Mouse (Mus musculus) G1E (cell line): ENCODE data around the gene Msln. TPM values are rescaled to one million over a fixed set of nuclear protein-coding genes. Genes with fewer than 3 reads are reported as not detected.
A peak's percentile ranks its signal among the peaks of the same experiment; 100 is the strongest.

Experiments
- ATAC-seq: 2 replicates; pipeline ENCODE4 v1.8.0; 2016; ENCODE audit warnings: mild to moderate bottlenecking; ENCODE audit not compliant: insufficient number of reproducible peaks, poor library complexity, low FRiP score, severe bottlenecking; ENCODE audit errors: extremely low read depth
- DNase-seq: peaks from one replicate; pipeline ENCODE4 v3.0.0; 2012; ENCODE audit warnings: low spot score
- H3K27me3 ChIP-seq: 2 replicates; pipeline ENCODE4 v1.6.1; 2012; ENCODE audit warnings: mild to moderate bottlenecking, low read length, inconsistent platforms; ENCODE audit not compliant: insufficient read depth
- H3K36me3 ChIP-seq: replicated peaks from 2 replicates; pipeline ENCODE3; 2012; ENCODE audit warnings: mild to moderate bottlenecking, inconsistent platforms
- H3K4me1 ChIP-seq: 2 replicates; pipeline ENCODE4 v1.6.1; 2012; ENCODE audit warnings: low read depth, low read length, inconsistent platforms, mixed read lengths; ENCODE audit not compliant: insufficient read depth
- H3K4me3 ChIP-seq: 2 replicates; pipeline ENCODE4 v1.5.1; 2012; ENCODE audit warnings: low read depth, mild to moderate bottlenecking, inconsistent platforms, low read length, moderate library complexity, mixed read lengths
- H3K9me3 ChIP-seq: replicated peaks from 2 replicates; pipeline ENCODE4 v1.6.1; 2012; ENCODE audit warnings: inconsistent platforms
- CTCF ChIP-seq: IDR thresholded peaks from 2 replicates; pipeline ENCODE4 v1.5.1; 2012; ENCODE audit warnings: low read depth, low read length, inconsistent platforms, mixed read lengths
- GATA1 ChIP-seq: IDR thresholded peaks from 2 replicates; pipeline ENCODE4 v1.6.1; 2012; ENCODE audit warnings: borderline replicate concordance, low read length, inconsistent platforms, mixed read lengths
- GATA2 ChIP-seq: IDR thresholded peaks from 2 replicates; pipeline ENCODE4 v1.6.1; 2012; ENCODE audit warnings: low read depth, low read length, inconsistent platforms, borderline replicate concordance
- POLR2AphosphoS5 ChIP-seq: IDR thresholded peaks from 2 replicates; pipeline ENCODE4 v1.6.1; 2012; ENCODE audit warnings: low read depth, low read length, inconsistent platforms; ENCODE audit not compliant: insufficient replicate concordance
- TAL1 ChIP-seq: conservative IDR thresholded peaks from 2 replicates; pipeline ENCODE4 v1.6.1; 2012; ENCODE audit warnings: low read depth, low read length, inconsistent platforms, mixed read lengths
- polyA plus RNA-seq: library from polyadenylated mRNA; stranded (reverse); fragments of >175 nt; gene quantifications from 2 replicates; pipeline ENCODE4 v1.2.3, GENCODE M21; 2012
- total RNA-seq, 2 experiments: library from RNA; stranded (forward) in 1 of 2; stranded (reverse) in 1 of 2; fragments of 200-1000 nt in 1 of 2; fragments of >200 nt in 1 of 2; fragmentation: Nextera tagmentation in 1 of 2; gene quantifications; 2 replicates each; pipeline ENCODE4 v1.2.3; 2014 to 2017

Gene Msln
- total and polyA plus RNA-seq, 3 experiments: 0.55 TPM; not detected in 2

GRCm38 (mm10) chr17:25709994-25710393 lies 44.2 kb downstream of the Msln start:
- ATAC-seq: no peak
- Histone ChIP-seq H3K4me1 (no peaks in the 10 kb centered on the region), H3K9me3 (no peaks in the 10 kb centered on the region), H3K27me3 (peaks cover 21% of the 10 kb centered on the region), H3K4me3 (no peak overlapping the region), H3K36me3 (no peaks in the 10 kb centered on the region)
- TF ChIP-seq POLR2AphosphoS5 (no peak), GATA2 (no peak), GATA1 (no peak), CTCF (no peak), TAL1 (no peak)
- DNase-seq: no peak

GRCm38 (mm10) chr17:25700863-25701496 lies 53.2 kb downstream of the Msln start:
- H3K36me3 ChIP-seq: no peaks in the 10 kb centered on the region

More at GRCm38 (mm10) chr17:25700863-25701496, 53.2 kb downstream of the Msln start:
- H3K4me1 ChIP-seq: no peaks in the 10 kb centered on the region
- no peak overlapping the region for H3K4me3 ChIP-seq
- no peak for ATAC-seq
- TF ChIP-seq GATA1 (no peak), CTCF (0 out of 2 replicates have a peak, but pooled peaks have one; percentile 28), TAL1 (no peak)
- peaks cover 13% of the 10 kb centered on the region; the same call in 1 of the 2 replicates for H3K27me3 ChIP-seq
- no peak for DNase-seq
- H3K9me3 ChIP-seq: no peaks in the 10 kb centered on the region

Other genes starting within 250 kb of the Msln start
Only the 20 nearest of the 28 such genes appear.
- not detected in 2 replicates for gene Gng13, start 37.2 kb downstream of the Msln start, total RNA-seq (2014; fragmentation: Nextera tagmentation)
- gene Gng13, start 37.2 kb downstream of the Msln start, total RNA-seq (2017): 0.16 TPM in 1 of 2 replicates, not detected in the other
- not detected in 2 replicates for gene Gng13, start 37.2 kb downstream of the Msln start, polyA plus RNA-seq
- 7.3 and 17.7 TPM in 2 replicates for gene Chtf18, start 27.0 kb downstream of the Msln start, total RNA-seq (2014; fragmentation: Nextera tagmentation)
- 24.4 and 26.2 TPM in 2 replicates for gene Chtf18, start 27.0 kb downstream of the Msln start, total RNA-seq (2017)
- gene Chtf18, start 27.0 kb downstream of the Msln start, polyA plus RNA-seq: 80.9 and 89.1 TPM in 2 replicates
- gene Rpusd1, start 26.7 kb downstream of the Msln start, total RNA-seq (2014; fragmentation: Nextera tagmentation): 7.5 and 7.8 TPM in 2 replicates
- gene Rpusd1, start 26.7 kb downstream of the Msln start, total RNA-seq (2017): 3.6 and 4.2 TPM in 2 replicates
- gene Rpusd1, start 26.7 kb downstream of the Msln start, polyA plus RNA-seq: 28.2 and 30.1 TPM in 2 replicates
- gene Mslnl, start 18.3 kb downstream of the Msln start, total RNA-seq (2014; fragmentation: Nextera tagmentation): not detected in 2 replicates
- gene Mslnl, start 18.3 kb downstream of the Msln start, total RNA-seq (2017): not detected in 2 replicates
- not detected in 2 replicates for gene Mslnl, start 18.3 kb downstream of the Msln start, polyA plus RNA-seq
- gene Narfl, start 19.4 kb upstream of the Msln start, total RNA-seq (2014; fragmentation: Nextera tagmentation): 11.7 and 22.3 TPM in 2 replicates
- 28.4 and 29.2 TPM in 2 replicates for gene Narfl, start 19.4 kb upstream of the Msln start, total RNA-seq (2017)
- 17.6 and 18.8 TPM in 2 replicates for gene Narfl, start 19.4 kb upstream of the Msln start, polyA plus RNA-seq
- 7.0 and 11.7 TPM in 2 replicates for gene Haghl, start 31.3 kb upstream of the Msln start, total RNA-seq (2014; fragmentation: Nextera tagmentation)
- gene Haghl, start 31.3 kb upstream of the Msln start, total RNA-seq (2017): 15.5 and 17.1 TPM in 2 replicates
- gene Haghl, start 31.3 kb upstream of the Msln start, polyA plus RNA-seq: 15.4 and 17.1 TPM in 2 replicates
- not detected in 2 replicates for gene Ccdc78, start 32.2 kb upstream of the Msln start, total RNA-seq (2014; fragmentation: Nextera tagmentation)
- 0.06 and 0.22 TPM in 2 replicates for gene Ccdc78, start 32.2 kb upstream of the Msln start, total RNA-seq (2017)
- 0.05 TPM in 1 of 2 replicates, not detected in the other for gene Ccdc78, start 32.2 kb upstream of the Msln start, polyA plus RNA-seq
- gene Fam173a, start 38.5 kb upstream of the Msln start, total RNA-seq (2014; fragmentation: Nextera tagmentation): 24.1 and 24.8 TPM in 2 replicates
- 45.1 and 50.5 TPM in 2 replicates for gene Fam173a, start 38.5 kb upstream of the Msln start, total RNA-seq (2017)
- 16.1 and 20.5 TPM in 2 replicates for gene Fam173a, start 38.5 kb upstream of the Msln start, polyA plus RNA-seq
- not detected in 2 replicates for gene AC134908.4, start 41.3 kb upstream of the Msln start, total RNA-seq (2014; fragmentation: Nextera tagmentation)
- not detected in 2 replicates for gene AC134908.4, start 41.3 kb upstream of the Msln start, total RNA-seq (2017)
- not detected in 2 replicates for gene AC134908.4, start 41.3 kb upstream of the Msln start, polyA plus RNA-seq
- 15.3 and 19.7 TPM in 2 replicates for gene Metrn, start 42.8 kb upstream of the Msln start, total RNA-seq (2014; fragmentation: Nextera tagmentation)
- 22.3 and 36.9 TPM in 2 replicates for gene Metrn, start 42.8 kb upstream of the Msln start, total RNA-seq (2017)
- 129 and 172 TPM in 2 replicates for gene Metrn, start 42.8 kb upstream of the Msln start, polyA plus RNA-seq
- gene Fbxl16, start 54.7 kb upstream of the Msln start, total RNA-seq (2014; fragmentation: Nextera tagmentation): not detected in 2 replicates
- 0.05 TPM in 1 of 2 replicates, not detected in the other for gene Fbxl16, start 54.7 kb upstream of the Msln start, total RNA-seq (2017)
- gene Fbxl16, start 54.7 kb upstream of the Msln start, polyA plus RNA-seq: 0.01 and 0.03 TPM in 2 replicates
- 13.8 and 13.9 TPM in 2 replicates for gene Wdr24, start 69.2 kb upstream of the Msln start, total RNA-seq (2014; fragmentation: Nextera tagmentation)
- gene Wdr24, start 69.2 kb upstream of the Msln start, total RNA-seq (2017): 23.5 and 25.8 TPM in 2 replicates
- gene Wdr24, start 69.2 kb upstream of the Msln start, polyA plus RNA-seq: 4.8 and 8.6 TPM in 2 replicates
- gene Jmjd8, start 74.5 kb upstream of the Msln start, total RNA-seq (2014; fragmentation: Nextera tagmentation): 0.90 and 1.9 TPM in 2 replicates
- 1.9 and 2.0 TPM in 2 replicates for gene Jmjd8, start 74.5 kb upstream of the Msln start, total RNA-seq (2017)
- gene Jmjd8, start 74.5 kb upstream of the Msln start, polyA plus RNA-seq: 0.08 and 0.11 TPM in 2 replicates
- gene Stub1, start 79.0 kb upstream of the Msln start, total RNA-seq (2014; fragmentation: Nextera tagmentation): 29.1 and 30.1 TPM in 2 replicates
- gene Stub1, start 79.0 kb upstream of the Msln start, total RNA-seq (2017): 90.8 and 97.3 TPM in 2 replicates
- gene Stub1, start 79.0 kb upstream of the Msln start, polyA plus RNA-seq: 70.9 and 81.7 TPM in 2 replicates
- 4.8 and 5.5 TPM in 2 replicates for gene Rhbdl1, start 82.9 kb upstream of the Msln start, total RNA-seq (2014; fragmentation: Nextera tagmentation)
- 0.87 and 1.4 TPM in 2 replicates for gene Rhbdl1, start 82.9 kb upstream of the Msln start, total RNA-seq (2017)
- 2.7 and 3.1 TPM in 2 replicates for gene Rhbdl1, start 82.9 kb upstream of the Msln start, polyA plus RNA-seq
- gene Gm20683, start 87.4 kb upstream of the Msln start, total RNA-seq (2014; fragmentation: Nextera tagmentation): 1.1 and 2.9 TPM in 2 replicates
- 3.0 and 3.1 TPM in 2 replicates for gene Gm20683, start 87.4 kb upstream of the Msln start, total RNA-seq (2017)
- 9.7 and 12.4 TPM in 2 replicates for gene Gm20683, start 87.4 kb upstream of the Msln start, polyA plus RNA-seq
- 31.2 and 41.2 TPM in 2 replicates for gene Rhot2, start 90.5 kb upstream of the Msln start, total RNA-seq (2014; fragmentation: Nextera tagmentation)
- gene Rhot2, start 90.5 kb upstream of the Msln start, total RNA-seq (2017): 17.7 and 20.0 TPM in 2 replicates
- 142 and 151 TPM in 2 replicates for gene Rhot2, start 90.5 kb upstream of the Msln start, polyA plus RNA-seq
- gene Wdr90, start 107.1 kb upstream of the Msln start, total RNA-seq (2014; fragmentation: Nextera tagmentation): 14.6 and 42.2 TPM in 2 replicates
- 11.8 and 14.2 TPM in 2 replicates for gene Wdr90, start 107.1 kb upstream of the Msln start, total RNA-seq (2017)
- 9.0 and 17.0 TPM in 2 replicates for gene Wdr90, start 107.1 kb upstream of the Msln start, polyA plus RNA-seq
- gene Mcrip2, start 114.4 kb upstream of the Msln start, total RNA-seq (2014; fragmentation: Nextera tagmentation): 8.2 and 8.7 TPM in 2 replicates
- gene Mcrip2, start 114.4 kb upstream of the Msln start, total RNA-seq (2017): 4.4 and 9.4 TPM in 2 replicates
- gene Mcrip2, start 114.4 kb upstream of the Msln start, polyA plus RNA-seq: 77.6 and 103 TPM in 2 replicates
- gene Mettl26, start 120.7 kb upstream of the Msln start, total RNA-seq (2014; fragmentation: Nextera tagmentation): 13.9 and 19.0 TPM in 2 replicates
- gene Mettl26, start 120.7 kb upstream of the Msln start, total RNA-seq (2017): 12.4 and 16.7 TPM in 2 replicates
- 30.2 and 34.4 TPM in 2 replicates for gene Mettl26, start 120.7 kb upstream of the Msln start, polyA plus RNA-seq